Mouse (Mus musculus) cortical plate, adult 2 months (tissue): ENCODE results near the gene Tacc3. TPM values are rescaled to one million over a fixed set of nuclear protein-coding genes. Genes with fewer than 3 reads are reported as not detected.

Source experiments
- H3K27ac ChIP-seq: fragments of 200-500 bp; 2 replicates; pipeline ENCODE4 v1.5.1; 2012; ENCODE audit warnings: low read length, control low read depth, inconsistent platforms; ENCODE audit not compliant: insufficient read depth
- H3K4me1 ChIP-seq: fragments of 200-500 bp; 2 replicates; pipeline ENCODE4 v1.6.1; 2011; ENCODE audit warnings: low read length; ENCODE audit not compliant: control insufficient read depth, insufficient read depth
- H3K4me3 ChIP-seq: fragments of 200-500 bp; 2 replicates; pipeline ENCODE4 v1.5.1; 2011; ENCODE audit warnings: mild to moderate bottlenecking, low read length, control low read depth; ENCODE audit not compliant: insufficient read depth
- CTCF ChIP-seq: fragments of 200-500 bp; IDR thresholded peaks from 2 replicates; pipeline ENCODE4 v1.5.1; 2011; ENCODE audit warnings: mild to moderate bottlenecking, control low read depth, low read length; ENCODE audit not compliant: insufficient read depth; ENCODE audit errors: extremely low read depth
- POLR2A ChIP-seq: fragments of 200-500 bp; IDR thresholded peaks from 2 replicates; pipeline ENCODE4 v1.6.1; 2011; ENCODE audit warnings: mild to moderate bottlenecking, low read length, control low read depth; ENCODE audit not compliant: insufficient read depth; ENCODE audit errors: extremely low read depth
- polyA plus RNA-seq: library from polyadenylated mRNA; depleted of rRNA; stranded (reverse); fragments of >200 nt; gene quantifications from 2 replicates; pipeline ENCODE4 v1.2.3, GENCODE M21; 2012

Gene Tacc3
- polyA plus RNA-seq, 1 experiment: 9.3 TPM

GRCm38 (mm10) chr5:33689221-33689844 is 31.4 kb downstream of the Tacc3 start:
- H3K4me3 ChIP-seq: no peak overlapping the region
- no peaks in the 10 kb centered on the region for H3K4me1 ChIP-seq
- no peak for TF ChIP-seq CTCF
- no peak for TF ChIP-seq POLR2A
- no peak overlapping the region for H3K27ac ChIP-seq

- no peak overlapping the region for H3K4me3 ChIP-seq
- H3K4me1 ChIP-seq: no peaks in the 10 kb centered on the region
- TF ChIP-seq CTCF (no peak), POLR2A (no peak)
- H3K27ac ChIP-seq: no peak overlapping the region
Observed at GRCm38 (mm10) chr5:33689852-33690645, 32.1 kb downstream of the Tacc3 start.

DNA sequence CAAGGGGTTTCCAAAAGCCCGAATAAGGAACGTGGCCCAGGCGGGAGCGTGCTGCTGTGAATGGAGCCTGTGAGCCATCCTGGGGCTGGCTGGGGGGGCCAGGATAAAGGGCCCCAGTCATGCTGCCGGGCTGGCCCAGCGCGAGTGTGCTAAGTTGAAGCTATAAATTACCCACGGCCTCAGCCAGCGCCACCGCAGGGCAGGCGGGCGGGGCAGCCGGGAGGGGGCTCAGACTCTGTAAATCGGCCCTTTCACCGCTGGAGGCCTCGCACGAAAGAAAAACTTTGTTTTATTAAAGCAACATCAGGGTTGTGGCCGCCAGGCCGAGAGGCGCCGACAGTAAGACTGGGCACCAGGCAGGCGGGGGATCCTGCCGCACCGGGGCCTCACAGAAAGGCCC is 34.5 kb downstream of the Tacc3 start:
- H3K27ac ChIP-seq: no peak overlapping the region
- no peak for TF ChIP-seq POLR2A
- no peak for TF ChIP-seq CTCF
- H3K4me1 ChIP-seq: no peaks in the 10 kb centered on the region
- H3K4me3 ChIP-seq: no peak overlapping the region

DNA sequence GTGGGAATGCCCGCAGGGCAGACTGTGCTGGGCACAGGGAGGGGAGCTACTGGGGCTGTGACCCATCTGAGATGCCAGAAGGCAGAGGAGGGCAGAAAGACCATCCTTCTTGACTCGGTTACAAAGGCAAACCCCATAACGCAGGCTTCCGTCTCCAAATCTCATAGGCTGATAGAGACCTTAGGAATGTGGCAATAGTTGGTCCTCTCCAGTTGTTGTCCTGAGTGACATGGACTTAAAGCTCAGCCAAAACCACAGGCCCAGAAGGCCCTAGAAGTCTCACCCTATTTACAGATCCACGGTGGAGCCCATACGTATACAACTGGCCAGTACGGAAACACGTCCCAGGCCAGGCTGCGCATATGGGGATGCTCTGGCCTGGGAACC is 36.5 kb downstream of the Tacc3 start:
- Histone ChIP-seq H3K27ac (no peak overlapping the region), H3K4me3 (no peak overlapping the region), H3K4me1 (no peaks in the 10 kb centered on the region; the same call in 1 of the 2 replicates)
- TF ChIP-seq POLR2A (no peak), CTCF (no peak)

DNA sequence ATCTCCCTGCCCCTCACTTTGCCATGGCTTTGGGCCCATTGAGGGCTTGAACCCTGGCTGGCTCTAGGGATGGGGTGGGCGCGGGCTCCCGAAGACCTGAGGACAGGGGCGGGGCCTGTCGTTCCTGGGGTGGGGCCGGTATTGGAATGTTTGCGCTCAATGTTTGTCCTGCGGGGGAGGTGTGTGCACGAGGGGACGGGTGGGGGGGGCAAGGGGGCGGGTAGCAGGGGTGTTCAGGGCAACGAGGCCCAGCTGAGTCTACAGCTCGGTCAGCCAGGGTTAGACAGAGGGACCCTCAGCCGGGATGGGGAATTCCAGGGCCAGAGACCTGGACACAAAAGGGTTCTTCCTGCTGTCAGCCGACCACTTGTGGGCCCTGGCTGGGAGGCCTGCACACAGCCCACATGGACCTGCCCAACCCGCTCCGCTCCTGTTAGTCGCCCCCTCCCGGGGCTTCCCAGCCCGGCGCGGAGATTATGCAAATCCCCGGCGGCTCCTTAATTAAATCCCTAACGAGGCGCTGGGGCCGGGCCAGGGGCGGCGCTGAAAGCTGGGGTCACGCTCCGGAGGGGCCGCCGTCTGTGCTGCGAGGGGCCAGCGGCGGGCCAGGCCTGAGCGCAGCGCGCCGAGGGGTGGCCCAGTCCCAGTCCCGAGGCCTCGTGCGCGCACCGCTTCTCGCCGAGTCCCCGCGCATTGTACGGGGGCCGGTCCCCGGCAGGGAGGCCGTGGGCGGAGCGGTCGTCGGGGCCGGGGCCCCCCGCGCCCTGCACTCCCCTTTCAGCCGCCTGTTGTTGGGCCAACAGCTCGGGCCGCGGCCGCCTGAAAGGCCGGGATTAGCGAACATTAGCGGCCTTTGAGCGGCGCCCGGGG is 37.2 kb downstream of the Tacc3 start:
- Histone ChIP-seq H3K4me1 (no peaks in the 10 kb centered on the region; the same call in 1 of the 2 replicates), H3K27ac (no peak overlapping the region), H3K4me3 (no peak overlapping the region)
- TF ChIP-seq POLR2A: no peak
- TF ChIP-seq CTCF: no peak

DNA sequence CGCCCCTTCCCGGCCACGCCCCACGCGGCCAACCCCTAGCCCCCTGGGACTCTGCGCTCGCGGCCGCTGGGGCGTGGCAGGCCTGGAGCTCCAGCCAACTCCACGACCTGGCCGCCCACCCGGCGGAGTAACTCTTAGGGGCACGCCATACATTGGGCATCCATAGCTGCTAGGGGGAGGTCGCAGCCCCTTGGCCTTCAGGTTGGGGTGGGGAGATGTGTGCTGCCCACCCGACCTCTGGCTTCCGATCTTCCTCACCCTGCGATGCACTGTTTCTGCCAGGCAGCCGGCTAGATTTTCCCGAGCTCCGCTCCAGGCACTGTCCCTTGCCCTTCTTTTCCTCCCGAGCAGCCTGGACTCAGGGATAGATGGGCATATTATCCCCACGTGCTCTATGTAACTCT is 37.8 kb downstream of the Tacc3 start:
- H3K4me3 ChIP-seq: no peak overlapping the region
- H3K27ac ChIP-seq: no peak overlapping the region
- TF ChIP-seq POLR2A (no peak), CTCF (no peak)
- no peaks in the 10 kb centered on the region; the same call in 1 of the 2 replicates for H3K4me1 ChIP-seq

GRCm38 (mm10) chr5:33696430-33696829 is 38.5 kb downstream of the Tacc3 start:
- H3K4me1 ChIP-seq: no peaks in the 10 kb centered on the region; the same call in 1 of the 2 replicates
- H3K27ac ChIP-seq: no peak overlapping the region
- H3K4me3 ChIP-seq: no peak overlapping the region
- TF ChIP-seq CTCF (no peak), POLR2A (no peak)

DNA sequence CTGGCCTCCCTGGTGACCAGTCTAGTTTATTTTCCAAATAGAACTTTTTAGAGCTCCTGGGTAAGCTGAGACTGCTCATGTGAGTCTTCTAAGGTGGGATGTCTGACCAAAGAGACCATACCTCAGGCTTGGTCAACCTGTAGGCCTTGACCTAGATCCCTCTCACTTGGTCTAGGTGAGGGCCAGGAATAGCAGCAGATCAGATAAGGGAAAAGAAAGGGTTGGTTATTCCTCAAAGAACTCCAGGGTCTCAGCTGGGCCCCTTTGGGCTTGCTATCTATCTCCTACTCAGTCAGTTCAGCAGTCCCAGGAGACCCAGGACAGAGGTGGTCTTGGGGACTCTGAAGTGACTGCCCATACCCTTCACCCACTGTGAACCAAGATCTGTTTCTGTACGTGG is 39.6 kb downstream of the Tacc3 start:
- TF ChIP-seq CTCF (no peak), POLR2A (no peak)
- H3K4me1 ChIP-seq: no peaks in the 10 kb centered on the region; the same call in 1 of the 2 replicates
- H3K4me3 ChIP-seq: no peak overlapping the region
- no peak overlapping the region for H3K27ac ChIP-seq

GRCm38 (mm10) chr5:33697947-33698512 is 40.1 kb downstream of the Tacc3 start:
- Histone ChIP-seq H3K4me1 (no peaks in the 10 kb centered on the region; the same call in 1 of the 2 replicates), H3K27ac (no peak overlapping the region), H3K4me3 (no peak overlapping the region)
- TF ChIP-seq POLR2A: no peak
- TF ChIP-seq CTCF: no peak
